In the genomic region with DNA sequence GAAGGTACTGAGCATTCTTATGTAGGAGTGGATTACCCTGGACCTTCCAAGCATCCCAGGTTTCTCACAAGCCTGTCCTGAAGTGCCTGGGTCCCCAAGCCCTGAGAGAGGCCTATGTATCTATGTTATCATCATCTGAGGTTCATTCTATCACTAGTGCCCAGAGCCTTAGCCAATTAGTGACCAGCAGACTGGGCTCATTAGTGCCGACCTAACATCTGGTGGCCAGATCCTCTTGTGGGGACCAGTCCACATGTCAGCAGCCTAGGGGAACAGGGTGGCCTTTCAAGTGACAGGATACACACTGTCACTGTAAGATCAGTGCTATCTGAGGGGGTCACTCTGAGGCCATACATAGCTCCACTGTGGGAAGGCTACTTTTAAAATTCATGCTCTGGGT, we compare ENCODE assay signal across 14 mouse cellular contexts. TPM values are rescaled to one million over a fixed set of nuclear protein-coding genes. Genes with fewer than 3 reads are reported as not detected.
"Had no signal": no experiment of that assay in that cellular context is flagged by ENCODE, and none has a peak within 500 bp of the region (broad histone marks: within the 10 kb centered on the region; RNA-seq: fewer than 3 reads in every experiment).

No protein-coding gene starts in this region.

- H3K9ac ChIP-seq: liver, embryonic 14.5 days had no signal

- H3K4me3 ChIP-seq: myocyte had no signal

- H3K27ac ChIP-seq: liver, embryonic 14.5 days had no signal

- ATAC-seq: inflammation-experienced regulatory T-cells, adult 6 months had no signal

- DNase-seq: left cerebral cortex, postnatal 4 days; lung, adult 18-20 months; midbrain, embryonic 14.5 days; thymus, adult 18-20 months; thymus, postnatal 14 days had no signal

RNA-seq across cellular contexts. Expression of gene Actrt2, which starts 4.4 kb away (rescaled TPM):
- polyA plus RNA-seq: inflammation-experienced regulatory T-cells, adult 6 months; large intestine, adult 2 months; liver, adult 2 months; liver, embryonic 14.5 days; lung, embryonic 16.5 days; midbrain, embryonic 14.5 days; myocyte; neural tube, embryonic 11.5 days; stomach, embryonic 14.5 days; urinary bladder, adult 2 months had no signal

RNA-seq across cellular contexts. Expression of gene Prdm16, which starts 35.4 kb away (rescaled TPM):
- polyA plus RNA-seq: myocyte had no signal
